Mouse (Mus musculus) gastrocnemius, adult 18-20 months (tissue): Measurements from ENCODE around the gene Bach2. TPM values are rescaled to one million over a fixed set of nuclear protein-coding genes. Genes with fewer than 3 reads are reported as not detected.

Experiments used
- DNase-seq: peaks from one replicate; pipeline ENCODE4 v3.0.0; 2021; ENCODE audit warnings: low spot score
- long read RNA-seq, 2 experiments: library from polyadenylated mRNA; stranded (forward); transcript quantifications; one replicate each; pipeline ENCODE4 v2.0.0; 2021
- total RNA-seq, 2 experiments: library from RNA; stranded (reverse); gene quantifications; 2 replicates each; pipeline ENCODE4 v1.2.3; 2021

Gene Bach2
- 1 to 10 TPM; 2.6 to 3.4 TPM for total RNA-seq
- long read RNA-seq, experiment 1, partial matches to known transcripts: 0 of 5 reads
- long read RNA-seq, experiment 1, other reads (novel, unspliced or antisense): 5 of 5 reads
- long read RNA-seq, experiment 2: 0 reads

DNA sequence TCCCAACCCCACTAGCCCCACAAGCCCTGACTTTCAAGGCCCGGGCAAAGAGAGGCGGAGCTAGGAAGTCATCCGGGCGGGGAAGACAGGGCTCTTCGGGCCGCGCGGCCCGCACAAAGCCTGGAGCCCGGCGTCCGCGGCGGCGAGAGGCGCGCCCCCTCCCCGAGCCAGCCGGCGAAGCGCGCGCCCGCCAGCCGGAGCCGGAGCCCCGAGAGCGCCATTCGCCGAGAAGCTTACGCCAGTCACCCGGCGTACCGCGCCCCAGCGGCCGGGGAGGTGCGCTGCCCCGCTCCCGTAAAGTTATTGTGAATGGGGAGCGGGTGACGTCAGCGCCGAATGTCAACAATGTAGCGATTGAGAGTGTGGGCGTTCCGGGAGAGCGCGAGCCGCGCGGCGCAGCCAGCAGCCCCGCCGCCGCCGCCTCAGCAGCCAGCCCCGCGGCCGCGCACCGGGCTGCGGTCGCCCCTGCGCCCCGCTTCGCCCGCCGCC is at the start of gene Bach2:
TSS of gene Bach2 (plus strand) at position 439 of the 489 bp plus-strand sequence.
- peak; percentile 80 for DNase-seq

DNA sequence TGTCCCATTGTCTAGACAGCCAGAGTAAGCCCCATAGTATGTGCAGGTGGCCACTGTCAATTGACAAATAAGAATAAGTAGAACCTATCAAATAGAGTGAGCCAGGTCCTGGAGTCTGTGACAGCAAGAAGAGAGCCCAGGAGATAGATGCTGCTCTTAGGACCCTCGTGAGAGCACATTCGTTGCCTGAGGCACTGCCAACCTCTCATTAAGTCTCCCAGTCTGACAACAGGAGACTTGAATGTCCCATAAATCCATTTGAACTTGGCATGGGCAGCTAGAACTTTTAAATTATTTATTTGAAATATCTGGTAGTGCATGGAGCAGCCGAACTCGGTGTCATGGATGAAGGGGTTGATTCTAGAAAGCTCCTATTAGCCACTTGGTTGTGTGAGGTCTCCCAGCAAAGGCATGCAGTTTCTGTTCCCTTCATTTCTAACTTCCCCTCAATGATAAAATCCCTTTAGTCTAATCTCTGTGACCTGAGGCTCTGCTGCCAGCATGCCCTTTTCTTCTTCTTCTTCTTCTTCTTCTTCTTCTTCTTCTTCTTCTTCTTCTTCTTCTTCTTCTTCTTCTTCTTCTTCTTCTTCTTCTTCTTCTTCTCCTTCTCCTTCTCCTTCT is 49.1 kb upstream of the Bach2 start:
- DNase-seq: no peak

DNA sequence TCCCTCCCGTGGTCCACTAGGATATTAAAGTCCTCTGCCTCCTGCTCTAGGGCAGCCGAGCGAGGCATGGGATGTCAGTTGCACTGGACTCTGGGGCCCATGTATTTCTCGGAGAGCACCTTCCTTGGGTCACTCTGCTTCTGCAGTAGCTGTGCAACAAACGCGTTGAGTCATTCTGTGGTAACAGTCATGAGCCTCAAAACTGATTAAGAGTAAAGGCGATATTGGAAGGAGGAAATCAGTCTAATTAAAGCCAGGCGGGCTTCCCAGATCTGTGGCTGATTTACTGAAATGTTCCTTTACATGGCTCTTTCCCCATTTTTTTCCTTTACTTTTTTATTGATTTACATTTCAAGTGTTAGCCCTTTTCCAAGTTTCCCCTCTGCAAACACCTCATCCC is 48.1 kb upstream of the Bach2 start:
- no peak for DNase-seq

DNA sequence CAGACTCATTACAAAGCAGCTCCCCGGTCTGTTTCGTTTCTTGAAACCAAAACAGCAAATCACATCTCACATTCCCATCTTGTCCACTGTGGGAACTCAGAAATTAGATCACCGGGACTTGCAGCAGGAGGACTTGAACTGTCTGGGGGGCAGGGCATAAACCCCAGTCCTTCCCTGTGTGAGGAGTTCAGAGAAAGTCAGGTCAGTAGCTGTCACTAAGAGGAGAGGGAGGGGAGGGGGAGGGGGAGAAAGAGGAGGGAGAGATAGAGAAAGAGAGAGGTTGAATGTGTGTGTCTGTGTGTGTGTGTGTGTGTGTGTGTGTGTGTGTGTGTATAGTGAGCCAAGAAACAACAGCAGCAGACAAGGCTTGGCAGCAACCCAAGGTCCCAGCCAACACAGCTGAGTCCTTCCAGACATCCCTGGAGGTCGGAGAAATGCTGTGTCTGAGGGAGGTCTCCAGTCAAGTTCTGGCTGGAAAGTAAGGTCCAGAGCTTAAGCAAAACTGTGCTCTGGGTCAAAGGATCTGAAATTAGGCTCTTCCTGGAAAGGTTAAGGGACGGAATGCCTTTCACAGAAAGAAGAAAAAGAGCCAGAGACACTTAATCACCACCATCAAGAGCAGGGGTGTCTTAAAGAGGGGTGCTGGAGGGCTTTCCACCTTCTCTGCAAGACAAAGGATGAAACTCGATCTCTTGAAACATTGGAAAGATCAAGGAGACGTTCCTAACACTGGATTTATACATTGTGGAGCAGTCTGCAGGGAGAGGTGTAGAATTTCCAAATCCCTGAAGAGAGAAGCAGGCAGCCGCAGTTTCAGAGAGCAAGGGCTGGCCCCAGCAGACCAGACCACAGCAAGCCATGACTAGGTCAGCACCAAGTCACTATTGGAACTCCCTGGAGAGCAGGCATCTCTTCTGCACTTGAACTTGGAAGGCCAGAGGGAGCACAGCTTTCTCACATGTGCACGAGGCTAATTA is 42.4 kb upstream of the Bach2 start:
- peak; percentile 51 for DNase-seq

DNA sequence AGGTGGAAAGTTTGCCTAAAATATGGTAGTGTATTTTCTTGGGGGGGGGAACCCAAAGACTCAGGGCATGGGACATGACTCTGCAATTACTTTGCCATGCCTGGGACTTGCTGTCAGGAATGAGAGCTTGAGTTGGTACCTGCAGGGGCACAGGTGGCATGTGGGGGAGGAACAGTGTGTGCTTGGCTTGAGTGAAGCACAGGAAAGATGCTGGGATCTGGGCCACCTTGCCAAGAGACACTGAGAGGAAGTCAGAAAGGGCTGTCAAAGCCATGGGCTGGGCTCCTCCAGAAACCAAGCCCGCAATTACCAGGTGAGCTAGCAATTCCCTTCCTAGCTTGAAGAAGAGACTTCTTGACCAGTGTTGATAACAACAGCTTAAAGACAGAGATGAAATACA is 40.6 kb upstream of the Bach2 start:
- no peak for DNase-seq

DNA sequence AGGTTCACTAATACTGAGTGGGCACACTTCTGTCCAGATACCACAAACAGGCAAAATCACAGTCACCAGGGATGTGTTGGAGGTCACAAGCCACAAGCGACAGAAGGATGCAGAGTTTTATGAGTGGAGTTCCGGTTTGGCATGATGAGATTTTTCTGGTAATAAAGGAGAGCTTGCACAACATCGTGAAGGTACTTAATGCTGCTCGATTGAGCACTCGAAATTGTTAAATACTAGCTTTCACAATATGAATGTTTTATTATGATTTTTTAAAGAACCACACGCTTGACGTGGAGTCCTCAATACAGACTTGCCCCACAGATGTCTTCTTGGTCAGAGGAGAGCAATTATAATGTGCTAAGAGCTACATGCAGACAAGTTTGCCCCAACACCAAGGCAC is 40.0 kb upstream of the Bach2 start:
- no peak for DNase-seq

DNA sequence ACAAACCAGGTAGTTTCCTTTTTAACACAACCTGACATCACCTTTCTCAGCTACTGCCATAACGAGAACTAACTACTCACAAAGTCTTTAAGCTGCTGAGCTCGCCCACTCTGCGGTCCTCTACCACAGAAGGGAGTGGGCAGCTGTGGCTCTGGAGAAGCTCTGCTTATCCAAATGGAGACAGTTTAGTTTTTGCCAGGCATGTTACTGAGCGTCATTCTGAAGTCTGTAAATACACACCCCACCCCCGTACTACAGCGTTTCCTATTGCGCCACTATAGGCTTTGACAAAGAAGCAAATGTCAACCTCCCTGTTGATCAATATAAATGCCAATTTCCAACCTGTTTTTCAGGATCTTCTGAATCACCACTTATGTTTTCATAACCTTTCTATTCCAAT is 39.4 kb upstream of the Bach2 start:
- no peak for DNase-seq

DNA sequence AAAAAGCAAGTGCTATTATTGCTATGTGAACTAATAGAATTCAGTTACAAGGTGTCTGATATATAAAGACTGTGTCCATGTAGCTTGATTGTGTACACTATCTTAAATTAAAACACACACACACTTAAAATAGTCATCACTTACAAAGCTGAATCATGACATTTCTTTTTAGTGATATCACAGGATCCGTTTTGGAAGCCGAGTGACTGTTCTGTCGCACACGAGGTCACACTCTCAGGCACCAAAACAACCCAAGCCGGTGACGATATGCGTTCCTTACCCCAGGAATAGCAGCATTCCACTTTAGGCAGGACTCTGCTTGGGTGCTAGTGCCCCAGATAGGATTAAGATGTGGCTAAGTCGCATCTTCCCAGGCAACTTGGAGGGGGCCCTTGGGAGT is 37.5 kb upstream of the Bach2 start:
- peak; percentile 31 for DNase-seq

DNA sequence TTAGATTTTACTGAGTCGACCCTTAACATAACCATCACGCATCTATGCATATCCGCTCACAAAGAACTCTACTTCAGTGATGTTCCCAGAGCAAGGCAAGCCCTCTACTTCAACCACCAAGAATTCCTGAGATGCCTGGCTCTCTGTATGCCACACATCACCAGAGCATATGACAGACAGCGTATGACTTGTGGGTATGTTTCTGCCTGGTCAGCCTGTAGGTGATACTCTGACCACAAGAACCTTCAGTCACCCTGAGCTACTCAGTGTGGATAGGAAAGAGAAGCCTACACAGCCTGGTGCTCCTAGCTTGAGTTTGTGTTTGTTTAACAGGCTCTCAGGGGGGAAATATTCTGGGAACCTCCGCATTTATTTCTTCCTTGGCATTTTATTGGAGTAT is 36.2 kb upstream of the Bach2 start:
- no peak for DNase-seq

DNA sequence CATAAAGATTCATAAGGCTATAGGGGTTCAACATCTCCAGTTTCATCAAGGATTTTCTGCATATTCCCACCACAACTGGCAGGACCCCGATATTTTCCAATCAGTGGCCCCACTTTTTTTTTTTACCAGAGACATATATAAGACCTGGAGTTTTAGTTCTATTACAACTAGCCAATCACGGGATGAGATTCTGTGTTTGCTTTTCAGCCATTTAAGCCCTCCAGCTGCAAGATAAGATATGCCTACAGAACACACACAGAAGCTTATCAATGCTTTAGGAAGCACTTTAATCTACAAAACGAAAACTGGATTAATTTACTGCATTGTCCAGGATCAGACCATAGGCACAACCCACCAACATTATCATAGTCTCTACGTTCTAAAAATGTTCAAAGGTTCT is 33.8 kb upstream of the Bach2 start:
- DNase-seq: no peak

DNA sequence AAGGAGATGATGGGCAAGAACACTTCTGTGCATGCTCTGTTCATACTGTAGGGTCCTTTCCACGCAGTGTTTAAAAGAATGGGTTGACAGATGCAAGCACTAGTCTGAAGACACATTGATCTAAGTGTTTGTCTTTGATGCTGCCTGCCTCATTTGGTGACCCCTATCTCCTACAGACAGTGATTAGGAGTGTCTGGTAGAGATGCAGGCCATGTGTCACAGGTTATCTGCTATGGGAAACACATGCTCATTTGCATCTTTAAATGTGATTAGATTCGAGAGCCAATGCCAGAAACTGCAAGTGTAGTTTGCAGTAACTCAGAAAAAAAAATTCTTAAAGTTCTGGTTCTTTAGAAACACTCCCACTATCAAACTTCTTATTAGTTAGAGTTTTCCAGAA is 32.8 kb upstream of the Bach2 start:
- DNase-seq: no peak

DNA sequence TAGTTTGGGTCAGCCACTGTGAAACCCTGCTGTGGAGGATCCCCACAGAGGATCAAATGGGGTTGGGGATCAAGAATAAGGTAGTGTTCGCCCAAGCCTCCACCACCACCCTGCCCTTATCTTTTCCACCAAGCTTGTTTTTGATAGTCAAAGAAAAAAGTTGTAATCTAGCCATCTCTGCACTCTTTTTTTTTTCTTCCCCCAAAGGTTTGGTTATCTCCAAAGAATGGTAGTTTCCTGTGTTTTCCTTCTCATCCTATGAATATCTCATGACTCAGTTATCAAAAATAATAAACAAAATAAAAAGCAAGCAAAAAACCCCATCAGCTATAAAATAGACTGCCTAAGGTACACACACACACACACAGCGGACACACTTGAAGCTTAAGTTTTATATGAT is 28.6 kb upstream of the Bach2 start:
- DNase-seq: no peak

DNA sequence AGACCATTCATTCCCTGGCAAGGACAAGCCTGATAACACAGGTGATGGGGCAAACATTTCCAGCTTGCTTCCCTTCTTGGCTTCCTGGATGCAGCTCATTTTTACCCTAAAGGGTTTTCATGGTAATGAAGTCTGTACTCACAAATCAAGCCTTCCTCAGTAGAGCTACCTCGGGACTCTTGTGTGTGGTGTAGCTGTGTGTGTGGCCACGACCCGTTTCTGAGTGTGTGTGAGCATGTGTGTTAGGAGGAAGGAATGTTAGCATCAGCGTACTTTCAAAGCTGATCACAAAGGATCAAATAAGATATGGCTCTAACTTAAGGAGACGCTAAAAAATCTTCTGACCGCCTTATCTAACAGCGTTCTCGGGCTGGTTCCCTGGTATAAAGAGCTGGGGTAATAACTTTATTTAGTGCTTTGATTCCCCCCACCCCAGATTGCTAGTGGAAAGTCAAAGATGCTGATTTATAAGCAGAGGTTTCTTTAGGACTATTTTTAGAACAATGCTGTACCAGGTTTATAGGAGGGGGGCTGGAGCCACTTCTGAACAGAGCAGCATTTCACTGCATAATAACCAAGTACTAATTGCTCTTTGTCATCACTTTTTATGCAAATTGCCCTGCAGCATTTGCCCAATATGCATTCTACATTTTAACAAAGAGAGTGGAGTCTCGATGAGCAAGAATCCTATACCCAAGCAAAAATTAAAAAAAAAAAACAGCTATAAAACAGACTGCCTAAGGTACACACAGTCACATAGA is 28.0 kb upstream of the Bach2 start:
- no peak for DNase-seq

DNA sequence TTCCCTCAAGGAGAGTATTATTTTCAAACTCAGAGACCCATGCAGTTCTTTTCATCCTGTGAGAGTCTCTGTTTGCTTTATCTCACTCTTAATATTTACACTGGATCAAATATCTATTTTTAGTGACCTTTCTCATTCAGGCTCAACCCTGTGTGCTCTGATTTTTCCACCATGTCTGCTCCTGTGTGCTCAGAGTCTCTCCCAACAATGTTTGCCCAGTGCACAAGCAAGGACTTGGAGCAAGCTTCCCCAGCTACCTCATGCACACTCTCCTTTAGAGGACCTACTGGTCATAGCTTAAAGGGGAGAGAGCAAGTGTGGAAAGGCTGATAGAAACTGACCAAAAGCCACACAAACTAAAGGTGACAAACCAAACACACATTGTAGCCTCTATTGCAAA is 26.0 kb upstream of the Bach2 start:
- DNase-seq: no peak

DNA sequence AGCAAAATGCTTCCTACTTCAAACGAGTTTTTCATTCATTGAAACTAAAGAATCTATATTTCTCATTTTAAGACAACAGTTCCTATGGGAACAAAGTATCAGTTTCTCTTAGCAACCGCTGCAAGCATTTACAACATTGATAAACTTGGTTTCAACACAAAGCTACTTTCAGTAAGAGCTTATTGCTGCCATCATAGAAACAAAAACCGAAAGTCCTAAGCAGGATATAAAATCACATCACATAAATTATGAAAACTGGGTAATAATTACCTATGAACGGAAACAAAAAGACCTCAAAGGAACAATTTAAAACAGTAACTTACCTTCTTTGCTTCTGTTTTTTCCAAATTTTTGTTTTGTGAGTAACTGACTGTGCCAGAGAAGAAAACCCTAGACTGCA is 22.1 kb upstream of the Bach2 start:
- no peak for DNase-seq

DNA sequence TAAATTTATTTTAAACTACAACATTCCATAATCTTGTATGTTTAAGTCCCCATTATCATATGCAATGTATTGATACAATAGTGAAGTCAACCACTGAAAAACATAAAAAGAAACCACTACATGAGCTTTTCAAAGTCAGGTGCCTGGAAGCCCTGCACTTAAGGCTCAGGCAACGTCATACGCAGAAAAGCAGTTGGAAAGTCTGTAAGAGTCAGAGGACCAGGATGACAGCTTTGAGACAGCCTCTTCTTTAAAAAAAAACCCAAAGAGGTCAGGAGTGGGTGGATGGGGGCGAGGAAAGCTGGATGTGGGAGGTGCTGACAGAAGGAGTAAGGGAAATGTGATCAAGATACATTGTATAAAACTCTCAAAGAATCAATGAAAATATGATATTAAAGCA is 21.6 kb upstream of the Bach2 start:
- DNase-seq: no peak

DNA sequence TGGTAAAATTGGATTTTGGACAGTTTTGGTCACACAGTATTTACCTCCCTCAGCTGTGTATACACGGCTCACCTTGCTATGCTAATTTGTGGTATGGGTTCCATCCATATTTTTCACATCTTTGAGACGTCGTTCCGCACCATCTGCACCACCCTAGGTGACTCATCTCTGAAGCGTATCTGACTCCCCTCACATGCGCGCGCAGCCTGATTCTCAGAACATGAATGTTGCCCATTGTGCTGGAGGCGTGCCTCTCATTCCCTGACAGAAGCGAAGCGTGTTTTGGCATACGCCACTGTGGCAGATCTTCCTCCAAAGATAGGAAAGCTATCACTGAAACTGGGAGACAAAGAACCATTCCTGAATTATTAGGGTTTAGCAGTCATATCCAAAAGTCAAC is 21.0 kb upstream of the Bach2 start:
- no peak for DNase-seq

DNA sequence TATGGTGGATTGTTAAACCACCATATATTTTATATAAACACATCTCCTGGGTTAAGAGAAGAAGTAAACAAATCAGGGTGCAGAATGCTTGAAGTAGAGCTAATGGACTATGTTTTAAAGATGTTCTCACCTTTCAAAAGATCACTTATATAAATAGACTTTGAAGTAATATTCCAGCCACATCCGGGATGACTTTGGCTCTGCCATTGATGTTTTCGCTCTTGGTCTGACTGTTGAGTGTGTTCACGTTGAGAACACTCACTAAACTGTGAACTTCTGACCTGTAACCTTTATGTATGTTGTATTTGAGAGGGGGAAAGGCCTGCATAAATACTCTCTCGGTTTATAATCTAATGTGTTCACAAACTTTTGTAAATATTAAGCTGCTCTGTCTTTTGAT is 20.2 kb upstream of the Bach2 start:
- DNase-seq: no peak

DNA sequence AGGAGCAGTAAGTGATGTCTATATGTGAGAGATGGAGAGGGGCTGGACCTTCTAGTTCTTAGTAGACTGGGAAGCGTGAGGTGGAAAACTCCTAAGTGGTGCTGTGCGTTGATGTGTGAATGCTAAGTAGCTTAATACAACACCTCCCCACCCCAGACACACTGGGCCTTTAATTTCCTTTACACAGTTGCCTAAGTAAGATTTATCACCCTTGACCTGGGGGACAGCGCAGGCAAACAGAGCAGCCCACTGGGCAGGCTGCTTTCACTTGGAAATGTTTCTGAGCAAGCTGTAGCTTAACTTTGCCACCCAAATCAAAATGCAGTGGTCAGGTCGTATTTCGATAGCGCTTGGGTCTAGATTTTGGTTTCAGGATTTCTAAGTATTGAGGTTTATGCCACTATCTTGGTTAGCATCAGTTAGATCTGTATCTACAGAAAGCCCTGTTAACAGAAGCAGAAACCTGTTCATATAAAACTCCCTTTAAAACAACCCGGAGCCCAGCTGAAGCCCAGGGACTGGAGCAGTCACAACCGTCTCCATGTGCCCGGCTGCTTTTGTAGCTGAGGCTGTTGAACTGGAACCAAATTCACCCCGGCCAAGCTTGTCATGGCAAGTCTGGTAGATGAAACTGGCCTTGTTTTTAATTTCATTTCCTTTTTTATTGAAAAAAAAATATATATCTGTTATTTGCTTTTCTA is 19.0 kb upstream of the Bach2 start:
- no peak for DNase-seq

DNA sequence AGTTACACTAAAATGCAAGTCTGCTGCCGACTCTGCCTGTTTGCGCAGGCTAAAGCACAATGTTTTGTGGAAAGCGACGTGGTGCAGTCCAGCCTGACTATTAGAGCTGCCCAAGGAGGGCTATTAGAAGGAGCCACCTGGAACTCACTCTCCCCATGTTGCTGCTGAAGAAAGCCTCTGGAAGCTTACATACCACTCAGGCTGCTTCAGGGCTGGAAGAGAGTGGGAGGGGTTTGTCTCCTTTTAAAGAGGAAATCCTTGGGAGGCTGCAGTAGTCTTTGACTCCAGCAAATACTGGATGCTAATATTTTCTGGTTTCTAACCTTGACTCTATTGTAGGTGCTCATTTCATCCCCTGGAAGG is 18.5 kb upstream of the Bach2 start:
- DNase-seq: no peak

DNA sequence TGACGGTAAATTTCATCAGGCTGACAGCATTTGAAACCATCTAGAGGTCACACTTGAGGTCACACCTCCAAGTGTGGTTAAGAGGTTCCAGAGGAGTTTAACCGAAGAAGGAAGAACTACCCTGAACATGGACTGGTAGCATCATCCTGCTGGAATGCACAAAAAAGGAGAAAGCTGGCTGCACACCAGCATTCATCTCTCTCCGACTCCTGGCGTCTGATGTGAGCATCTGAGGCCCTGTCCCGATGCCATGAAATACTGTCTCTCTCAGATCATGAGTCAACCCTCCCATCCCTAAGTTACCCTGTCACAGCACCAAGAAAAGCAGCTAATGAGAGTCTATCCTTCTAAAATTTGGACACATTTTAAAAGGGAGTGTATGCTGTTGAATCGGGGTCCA is 17.6 kb upstream of the Bach2 start:
- peak; percentile 17 for DNase-seq
